Mouse (Mus musculus) liver, adult 2 months (tissue): ENCODE measurements around the gene Folr2. TPM values are rescaled to one million over a fixed set of nuclear protein-coding genes. Genes with fewer than 3 reads are reported as not detected.

Experiments
- DNase-seq: peaks from one replicate; pipeline ENCODE4 v3.0.0-alpha.2; 2011; ENCODE audit warnings: low read depth, low spot score; ENCODE audit errors: extremely low read depth
- H3K27ac ChIP-seq: fragments of 200-500 bp; replicated peaks from 2 replicates; pipeline ENCODE4 v1.5.1; 2012; ENCODE audit warnings: low read depth, mild to moderate bottlenecking, control low read depth, inconsistent platforms, low read length; ENCODE audit not compliant: insufficient read depth
- H3K27me3 ChIP-seq: fragments of 200-500 bp; 2 replicates; pipeline ENCODE4 v1.6.1; 2012; ENCODE audit warnings: mild to moderate bottlenecking, moderate library complexity, low read length, inconsistent platforms; ENCODE audit not compliant: control insufficient read depth, insufficient read depth
- H3K36me3 ChIP-seq: fragments of 200-500 bp; 2 replicates; pipeline ENCODE4 v1.6.1; 2012; ENCODE audit warnings: low read length, inconsistent platforms; ENCODE audit not compliant: control insufficient read depth, insufficient read depth
- H3K4me1 ChIP-seq: fragments of 200-500 bp; 2 replicates; pipeline ENCODE4 v1.6.1; 2011; ENCODE audit warnings: low read length; ENCODE audit not compliant: control insufficient read depth, insufficient read depth
- H3K4me3 ChIP-seq: fragments of 200-500 bp; 2 replicates; pipeline ENCODE4 v1.5.1; 2011; ENCODE audit warnings: low read depth, mild to moderate bottlenecking, control low read depth, low read length, moderate library complexity; ENCODE audit not compliant: insufficient read depth
- H3K79me2 ChIP-seq: fragments of 200-500 bp; 2 replicates; pipeline ENCODE4 v1.6.1; 2012; ENCODE audit warnings: inconsistent platforms, mild to moderate bottlenecking, low read length, moderate library complexity; ENCODE audit not compliant: control insufficient read depth, insufficient read depth
- H3K9ac ChIP-seq: fragments of 200-500 bp; 2 replicates; pipeline ENCODE4 v1.6.1; 2012; ENCODE audit warnings: low read depth, mild to moderate bottlenecking, control low read depth, inconsistent platforms, low read length
- CTCF ChIP-seq: fragments of 200-500 bp; IDR thresholded peaks from 2 replicates; pipeline ENCODE4 v1.5.1; 2011; ENCODE audit warnings: low read depth, low read length, control low read depth
- POLR2A ChIP-seq: fragments of 200-500 bp; IDR thresholded peaks from 2 replicates; pipeline ENCODE4 v1.6.1; 2011; ENCODE audit warnings: low read length, control low read depth; ENCODE audit not compliant: insufficient read depth; ENCODE audit errors: extremely low read depth
- WGBS: fragments of 180-500 bp; shearing (Covaris S2); methylation state at CpG from one replicate; pipeline ENCODE4 v1.1.7; 2018; 5-methylcytosine and 5-hydroxymethylcytosine counted together
- polyA plus RNA-seq: library from polyadenylated mRNA; depleted of rRNA; stranded (reverse); fragments of >200 nt; gene quantifications from 2 replicates; pipeline ENCODE4 v1.2.3, GENCODE M21; 2012
- total RNA-seq: library from RNA; depleted of rRNA; stranded (reverse); fragments of >200 nt; gene quantifications from 2 replicates; pipeline ENCODE4 v1.2.3, GENCODE M21; 2014

Gene Folr2
- total and polyA plus RNA-seq, 2 experiments, result 23.1 to 37.4 TPM

DNA sequence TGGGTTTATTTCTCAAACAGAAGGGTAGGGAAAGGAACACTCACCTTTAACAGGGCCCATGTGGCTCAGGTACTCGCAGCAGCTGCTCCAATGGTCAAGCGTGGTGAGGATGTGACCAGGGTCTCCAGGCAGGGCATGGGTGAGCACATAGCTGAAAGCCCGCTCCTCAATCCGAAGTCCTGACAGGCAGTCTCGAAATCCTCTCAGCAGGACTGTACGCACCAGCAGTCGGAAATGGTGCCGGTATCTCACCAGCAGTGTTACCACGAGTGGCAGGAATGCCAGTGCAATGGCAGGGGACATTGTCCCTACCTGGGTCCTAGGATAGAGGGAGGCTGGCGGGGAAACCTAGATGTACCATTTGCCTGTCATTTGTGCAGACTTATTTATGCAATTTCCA, 45.0 kb upstream of the Folr2 start:
- no peak for TF ChIP-seq POLR2A
- TF ChIP-seq CTCF, result no peak
- Histone ChIP-seq H3K4me1 (peaks cover 9% of the 10 kb centered on the region), H3K9ac (no peak overlapping the region), H3K27me3 (no peaks in the 10 kb centered on the region), H3K4me3 (no peak overlapping the region), H3K79me2 (peaks cover 9% of the 10 kb centered on the region; the same call in 1 of the 2 replicates), H3K36me3 (no peaks in the 10 kb centered on the region), H3K27ac (no peak overlapping the region)
- DNase-seq, result no peak
- 94% methylated on average over 10 of the region's 10 CpGs for WGBS

DNA sequence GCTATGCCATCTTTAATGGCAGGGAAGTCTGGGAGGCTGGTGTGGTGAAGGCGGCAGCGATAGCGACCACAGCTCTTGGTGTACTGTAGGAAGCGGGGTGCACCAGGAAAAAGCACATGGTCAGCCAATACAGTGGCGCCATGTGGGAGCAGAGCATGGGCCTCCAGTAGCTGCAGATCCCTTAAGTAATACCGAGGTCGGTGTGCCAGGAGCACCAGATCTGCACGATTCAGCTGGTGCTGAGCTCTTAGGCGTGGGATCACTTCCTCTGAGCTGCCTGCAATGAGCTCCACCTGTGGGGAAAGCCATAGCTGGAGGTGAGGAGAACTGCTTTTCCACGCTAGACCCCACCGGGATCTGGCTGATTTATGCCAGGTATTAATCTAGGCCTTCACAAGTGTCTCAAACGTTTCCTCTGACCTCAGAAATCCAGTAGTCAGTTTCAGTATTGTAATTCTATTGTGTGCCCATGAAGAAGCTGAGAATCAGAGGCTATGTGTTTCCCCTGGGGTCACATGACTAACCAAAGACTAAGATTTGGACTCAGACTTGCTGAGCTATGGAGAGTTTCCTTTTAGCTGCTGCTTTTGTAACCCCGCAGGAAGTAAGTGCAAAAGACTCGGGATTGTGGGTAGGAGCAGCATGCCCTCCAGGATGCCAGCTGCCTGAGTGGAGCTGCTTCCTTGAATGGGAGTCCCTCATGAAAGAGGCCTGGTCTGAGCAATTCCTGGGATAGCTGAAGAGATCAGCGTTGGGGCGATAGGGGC, 43.5 kb upstream of the Folr2 start:
- 89% methylated on average over 16 of the region's 16 CpGs for WGBS

DNA sequence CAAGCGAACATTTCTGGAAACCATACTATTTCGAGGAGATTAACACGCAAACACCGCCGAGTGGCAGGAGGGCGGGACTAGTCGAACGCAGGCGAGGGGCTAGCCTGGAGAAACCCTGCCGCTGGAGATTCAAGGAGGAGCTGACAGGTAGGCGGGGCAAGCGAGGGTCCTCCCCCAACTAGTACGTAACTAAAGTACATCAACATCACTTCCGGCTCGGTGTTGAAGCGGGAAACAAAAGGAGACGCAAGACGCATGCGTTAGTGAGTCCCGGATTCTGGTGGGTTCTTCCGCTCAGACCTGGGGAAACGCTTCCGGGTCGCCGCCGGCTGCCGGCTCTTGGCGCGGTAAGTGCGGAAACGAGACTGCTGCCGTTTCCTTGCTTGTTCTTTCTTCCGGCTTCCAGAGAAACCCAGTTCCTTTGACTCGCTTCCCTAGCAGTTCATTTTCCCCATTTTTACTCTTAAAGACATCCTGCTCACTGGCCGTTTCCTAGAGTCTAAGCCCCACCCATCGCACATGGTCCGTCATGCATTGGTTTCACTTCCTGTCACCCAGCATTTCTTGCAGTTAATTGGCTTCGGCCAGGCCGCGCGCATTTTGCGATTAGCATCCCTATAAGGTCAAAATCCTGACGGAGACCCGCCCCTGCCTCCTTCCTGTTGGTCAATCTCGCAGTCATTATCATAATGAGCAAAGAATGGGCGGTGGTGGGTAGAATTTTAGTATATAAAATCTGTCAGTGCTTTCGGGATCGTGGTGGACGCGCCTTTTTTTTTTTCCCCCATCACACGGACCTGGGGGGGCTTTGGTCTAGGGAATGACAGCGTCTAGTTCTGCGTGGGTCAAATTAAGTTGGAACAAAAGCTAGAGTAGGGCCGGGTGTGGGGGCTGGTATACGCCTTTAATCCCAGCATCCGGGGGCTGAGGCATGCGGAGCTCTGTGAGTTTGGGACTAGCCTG, 39.4 kb upstream of the Folr2 start:
- DNase-seq, result peak; percentile 98
- under 1% methylated on average over 57 of the region's 57 CpGs for WGBS
- Histone ChIP-seq H3K79me2 (no peaks in the 10 kb centered on the region), H3K4me1 (peaks cover 2% of the 10 kb centered on the region), H3K9ac (peak overlapping the region; percentile 74), H3K27me3 (no peaks in the 10 kb centered on the region), H3K4me3 (peak overlapping the region; percentile 72), H3K27ac (peak overlapping the region; percentile 73), H3K36me3 (no peaks in the 10 kb centered on the region)
- TF ChIP-seq POLR2A, result peak; percentile 56; the same call in 1 of the 2 replicates
- no peak for TF ChIP-seq CTCF

More for the DNA sequence above, 43.5 kb upstream of the Folr2 start:
- Histone ChIP-seq H3K4me3 (no peak overlapping the region), H3K4me1 (peaks cover 4% of the 10 kb centered on the region), H3K79me2 (no peaks in the 10 kb centered on the region), H3K9ac (0 out of 2 replicates have a peak overlapping the region, but pooled peaks have one; percentile 17), H3K27me3 (no peaks in the 10 kb centered on the region), H3K36me3 (no peaks in the 10 kb centered on the region), H3K27ac (peak overlapping the region; percentile 61)
- DNase-seq, result peak; percentile 40
- TF ChIP-seq CTCF, result no peak
- TF ChIP-seq POLR2A, result no peak

DNA sequence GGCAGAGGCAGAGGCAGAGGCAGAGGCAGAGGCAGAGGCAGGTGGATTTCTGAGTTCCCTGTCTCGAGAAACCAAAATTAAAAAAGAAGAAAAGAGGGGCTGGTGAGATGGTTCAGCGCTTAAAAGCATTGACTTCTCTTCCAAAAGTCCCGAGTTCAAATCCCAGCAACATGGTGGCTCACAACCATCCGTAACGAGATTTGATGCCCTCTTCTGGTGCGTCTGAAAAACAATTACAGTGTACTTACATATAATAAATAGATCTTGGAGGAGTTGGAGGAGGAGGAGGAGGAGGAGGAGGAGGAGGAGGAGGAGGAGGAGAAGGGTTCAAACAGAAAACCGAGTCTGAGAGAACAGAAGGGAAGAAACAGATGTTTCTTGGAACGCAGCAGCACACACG, 38.7 kb upstream of the Folr2 start:
- Histone ChIP-seq H3K4me3 (peak overlapping the region; percentile 72), H3K4me1 (peaks cover 2% of the 10 kb centered on the region), H3K79me2 (no peaks in the 10 kb centered on the region), H3K27me3 (no peaks in the 10 kb centered on the region), H3K36me3 (no peaks in the 10 kb centered on the region), H3K9ac (peak overlapping the region; percentile 74), H3K27ac (peak overlapping the region; percentile 45)
- DNase-seq, result no peak
- TF ChIP-seq POLR2A, result no peak
- TF ChIP-seq CTCF, result no peak
- 41% methylated on average over 9 of the region's 9 CpGs for WGBS

DNA sequence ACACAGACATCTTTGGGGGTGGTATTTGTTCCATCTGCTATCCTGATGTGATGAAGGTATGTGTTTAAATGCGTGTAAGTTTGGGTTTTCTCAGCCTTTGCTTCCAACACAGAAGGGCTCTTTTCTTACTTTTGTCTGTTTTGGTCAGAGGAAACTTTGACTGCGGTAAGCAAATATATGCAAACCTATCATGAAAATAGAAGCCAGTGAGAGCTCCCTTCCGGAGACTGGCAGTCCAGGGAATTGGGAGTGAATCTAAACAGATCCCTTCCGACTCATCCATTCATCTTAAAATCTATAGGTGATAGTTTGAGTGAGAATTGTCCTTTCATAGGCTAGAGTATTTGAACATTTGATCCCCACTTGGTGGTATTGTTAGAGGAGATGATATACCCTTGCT, 31.5 kb upstream of the Folr2 start:
- 86% methylated on average over 4 of the region's 4 CpGs for WGBS
- no peak overlapping the region for H3K4me3 ChIP-seq
- TF ChIP-seq CTCF (no peak), POLR2A (no peak)
- no peaks in the 10 kb centered on the region for H3K4me1 ChIP-seq
- no peaks in the 10 kb centered on the region for H3K27me3 ChIP-seq
- no peak overlapping the region for H3K27ac ChIP-seq
- H3K36me3 ChIP-seq, result no peaks in the 10 kb centered on the region
- H3K79me2 ChIP-seq, result no peaks in the 10 kb centered on the region
- no peak for DNase-seq
- H3K9ac ChIP-seq, result no peak overlapping the region
